Mouse (Mus musculus): ENCODE measurements at regions not wholly inside any gene's neighbourhood (a gene's known extent, or its start where the extent isn't known, plus 50 kb on each side); places are given as distances from the start of the nearest gene placed in this dataset.
A peak's percentile ranks its signal among the peaks of the same experiment; 100 is the strongest.

DNA sequence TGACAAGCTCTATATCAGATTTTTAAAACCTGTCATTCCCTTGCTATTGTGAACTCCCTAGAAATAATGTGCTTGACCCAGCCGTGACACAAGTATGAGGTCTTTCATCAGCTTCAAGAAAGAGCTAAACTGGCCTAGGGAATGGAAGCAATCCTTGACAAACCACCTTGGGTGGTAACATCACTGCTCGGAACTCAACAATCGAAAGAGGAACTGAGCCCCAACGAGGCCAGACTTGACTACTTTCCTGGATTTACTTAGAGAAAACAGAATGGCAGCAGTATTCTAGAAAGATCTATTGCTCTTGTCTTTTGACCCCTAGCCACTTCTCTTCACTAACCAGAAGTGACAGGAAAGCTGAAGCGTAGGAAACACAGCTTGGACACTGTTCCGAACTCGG, 191.2 kb upstream of the Klf3 start:
- Histone ChIP-seq H3K27me3 (replicated peaks; ENCODE audit: control insufficient read depth, insufficient read depth, low read length) (no peaks in the 10 kb centered on the region), H3K9ac (ENCODE audit: low read depth, low read length) (no peak overlapping the region), H3K4me1 (replicated peaks; ENCODE audit: control insufficient read depth, insufficient read depth, low read length) (0 out of 2 replicates have a peak, but pooled peaks cover 8% of the 10 kb centered on the region), H3K4me2 (replicated peaks; ENCODE audit: low read depth) (no peak overlapping the region), H3K4me3 (ENCODE audit: low read depth, low read length) (no peak overlapping the region), H3K9me3 (ENCODE audit: control insufficient read depth) (no peaks in the 10 kb centered on the region), H3K27ac (ENCODE audit: low read depth, low read length) (no peak overlapping the region), H3K36me3 (ENCODE audit: control insufficient read depth, insufficient read depth) (no peaks in the 10 kb centered on the region)
- 91% methylated on average over 7 of the region's 7 CpGs for WGBS
- no peak for TF ChIP-seq CTCF (IDR thresholded peaks at IDR 0.05; ENCODE audit: low read depth)
- ATAC-seq = no peak

DNA sequence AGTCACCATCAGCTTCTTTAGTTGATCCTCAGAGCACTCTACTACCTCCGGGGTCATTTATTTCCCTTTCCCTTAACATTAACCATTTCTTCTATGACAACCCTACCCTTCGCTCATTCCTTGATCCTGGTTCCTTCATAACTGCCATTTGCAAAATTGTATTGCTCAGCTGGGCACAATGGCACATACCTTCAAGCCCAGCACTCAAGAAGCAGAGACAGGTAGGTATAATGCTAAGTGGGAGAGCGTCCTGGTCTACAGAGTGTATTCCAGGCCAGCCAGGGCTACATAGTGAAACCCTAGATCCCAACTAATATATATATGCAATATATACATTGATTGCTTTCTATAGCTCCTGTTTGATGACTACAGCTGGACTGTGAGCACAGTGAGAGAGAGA, 189.5 kb upstream of the Klf3 start:
- Histone ChIP-seq H3K4me1 (replicated peaks; ENCODE audit: control insufficient read depth, insufficient read depth, low read length) (0 out of 2 replicates have a peak, but pooled peaks cover 8% of the 10 kb centered on the region), H3K9me3 (ENCODE audit: control insufficient read depth) (no peaks in the 10 kb centered on the region), H3K4me3 (ENCODE audit: low read depth, low read length) (no peak overlapping the region), H3K4me2 (replicated peaks; ENCODE audit: low read depth) (no peak overlapping the region), H3K36me3 (ENCODE audit: control insufficient read depth, insufficient read depth) (no peaks in the 10 kb centered on the region), H3K27me3 (replicated peaks; ENCODE audit: control insufficient read depth, insufficient read depth, low read length) (no peaks in the 10 kb centered on the region), H3K27ac (ENCODE audit: low read depth, low read length) (no peak overlapping the region), H3K9ac (ENCODE audit: low read depth, low read length) (no peak overlapping the region)
- ATAC-seq = no peak
- WGBS = 95% methylated on average over 3 of the region's 3 CpGs
- TF ChIP-seq CTCF (IDR thresholded peaks at IDR 0.05; ENCODE audit: low read depth) = no peak

DNA sequence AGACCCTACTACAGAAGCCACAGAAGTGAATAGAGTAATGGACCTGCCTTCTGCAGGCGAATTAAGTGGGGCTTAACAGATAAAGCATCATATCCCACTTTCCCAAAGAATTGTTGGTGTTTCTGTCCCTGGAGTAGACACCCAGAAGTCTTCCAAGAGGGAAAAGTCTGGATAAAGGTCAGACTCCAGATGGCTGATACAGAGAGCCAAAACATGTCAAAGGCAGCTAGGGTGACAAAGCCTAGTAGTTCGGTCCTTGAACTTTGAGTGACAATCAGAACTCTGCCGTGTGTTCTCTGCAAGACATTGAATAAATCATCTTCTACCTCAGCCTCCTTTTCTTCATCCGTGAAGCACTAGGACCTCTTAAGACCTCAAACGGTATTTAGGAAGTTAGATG, 185.1 kb upstream of the Klf3 start:
- no peak overlapping the region for H3K4me2 ChIP-seq (replicated peaks; ENCODE audit: low read depth)
- no peak overlapping the region for H3K4me3 ChIP-seq (ENCODE audit: low read depth, low read length)
- no peak for ATAC-seq
- 61% methylated on average over 5 of the region's 5 CpGs for WGBS
- H3K27me3 ChIP-seq (replicated peaks; ENCODE audit: control insufficient read depth, insufficient read depth, low read length) = no peaks in the 10 kb centered on the region
- TF ChIP-seq CTCF (IDR thresholded peaks at IDR 0.05; ENCODE audit: low read depth) = no peak
- H3K4me1 ChIP-seq (replicated peaks; ENCODE audit: control insufficient read depth, insufficient read depth, low read length) = no peaks in the 10 kb centered on the region
- H3K9ac ChIP-seq (ENCODE audit: low read depth, low read length) = no peak overlapping the region
- H3K9me3 ChIP-seq (ENCODE audit: control insufficient read depth) = no peaks in the 10 kb centered on the region
- H3K27ac ChIP-seq (ENCODE audit: low read depth, low read length) = no peak overlapping the region
- H3K36me3 ChIP-seq (ENCODE audit: control insufficient read depth, insufficient read depth) = no peaks in the 10 kb centered on the region

DNA sequence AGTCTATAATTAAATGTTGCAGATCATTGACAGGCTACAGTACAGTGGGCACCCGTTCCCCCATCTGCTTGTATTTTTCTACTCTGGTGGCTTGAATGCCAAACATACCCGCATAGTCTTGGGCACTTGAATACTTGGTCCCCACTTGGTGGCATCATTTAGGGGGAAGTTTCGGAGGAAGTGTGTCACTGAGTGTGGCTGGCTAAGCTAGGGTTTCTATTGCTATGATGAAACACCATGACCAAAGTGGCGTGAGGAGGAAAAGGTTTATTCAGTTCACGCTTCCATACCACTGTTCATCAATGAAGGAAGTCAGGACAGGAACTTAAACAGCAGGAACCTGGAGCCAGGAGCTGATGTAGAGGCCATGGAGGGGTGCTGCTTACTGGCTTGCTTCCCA, 183.4 kb upstream of the Klf3 start:
- H3K36me3 ChIP-seq (ENCODE audit: control insufficient read depth, insufficient read depth) = no peaks in the 10 kb centered on the region
- TF ChIP-seq CTCF (IDR thresholded peaks at IDR 0.05; ENCODE audit: low read depth) = no peak
- no peak overlapping the region for H3K9ac ChIP-seq (ENCODE audit: low read depth, low read length)
- no peaks in the 10 kb centered on the region for H3K4me1 ChIP-seq (replicated peaks; ENCODE audit: control insufficient read depth, insufficient read depth, low read length)
- WGBS = 92% methylated on average over 5 of the region's 5 CpGs
- no peak overlapping the region for H3K4me3 ChIP-seq (ENCODE audit: low read depth, low read length)
- ATAC-seq = no peak
- no peaks in the 10 kb centered on the region for H3K27me3 ChIP-seq (replicated peaks; ENCODE audit: control insufficient read depth, insufficient read depth, low read length)
- no peak overlapping the region for H3K27ac ChIP-seq (ENCODE audit: low read depth, low read length)
- H3K9me3 ChIP-seq (ENCODE audit: control insufficient read depth) = no peaks in the 10 kb centered on the region
- no peak overlapping the region for H3K4me2 ChIP-seq (replicated peaks; ENCODE audit: low read depth)

DNA sequence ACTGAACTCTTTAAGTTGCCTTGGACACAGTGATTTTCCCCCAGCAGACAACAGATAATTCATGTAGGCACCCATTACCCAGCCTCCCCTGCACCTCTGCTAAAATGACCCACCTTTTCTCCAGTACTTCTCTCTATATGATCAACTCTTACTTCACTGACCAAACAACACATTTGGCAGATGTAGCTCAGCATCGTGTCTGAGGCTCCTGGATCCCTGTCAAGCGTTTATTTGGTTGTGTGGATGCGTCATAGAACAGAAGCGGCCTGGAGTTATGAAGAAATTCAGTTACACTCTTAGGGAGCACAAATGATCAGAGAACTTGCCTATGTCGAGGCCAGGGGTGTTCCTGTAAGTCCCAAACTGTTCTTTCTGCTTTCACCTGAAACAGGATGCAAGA, 182.5 kb upstream of the Klf3 start:
- H3K9ac ChIP-seq (ENCODE audit: low read depth, low read length) = no peak overlapping the region
- H3K36me3 ChIP-seq (ENCODE audit: control insufficient read depth, insufficient read depth) = no peaks in the 10 kb centered on the region
- TF ChIP-seq CTCF (IDR thresholded peaks at IDR 0.05; ENCODE audit: low read depth) = no peak
- no peak overlapping the region for H3K27ac ChIP-seq (ENCODE audit: low read depth, low read length)
- no peak overlapping the region for H3K4me2 ChIP-seq (replicated peaks; ENCODE audit: low read depth)
- no peaks in the 10 kb centered on the region for H3K9me3 ChIP-seq (ENCODE audit: control insufficient read depth)
- no peaks in the 10 kb centered on the region for H3K4me1 ChIP-seq (replicated peaks; ENCODE audit: control insufficient read depth, insufficient read depth, low read length)
- WGBS = 83% methylated on average over 5 of the region's 5 CpGs
- no peak overlapping the region for H3K4me3 ChIP-seq (ENCODE audit: low read depth, low read length)
- ATAC-seq = no peak
- H3K27me3 ChIP-seq (replicated peaks; ENCODE audit: control insufficient read depth, insufficient read depth, low read length) = no peaks in the 10 kb centered on the region

DNA sequence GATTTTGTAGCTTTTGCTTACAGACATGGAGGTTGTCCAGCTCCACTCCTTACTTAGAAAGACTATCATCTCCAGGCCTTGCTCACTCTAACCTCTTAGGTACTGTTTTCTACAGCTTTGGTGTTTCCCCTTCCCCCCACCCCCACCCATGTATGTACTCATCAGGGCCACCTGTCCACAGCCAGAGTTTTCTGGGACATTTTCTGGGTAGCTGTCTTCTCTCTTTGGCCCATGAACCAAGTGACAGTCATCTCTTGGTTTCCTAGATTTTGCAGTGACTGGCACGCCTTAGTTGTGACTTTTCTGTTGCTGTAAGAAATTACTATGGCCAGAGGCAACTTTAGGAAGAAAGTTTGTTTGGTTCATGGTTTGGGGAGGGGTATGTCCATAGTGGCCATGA, 181.8 kb upstream of the Klf3 start:
- H3K4me3 ChIP-seq (ENCODE audit: low read depth, low read length) = no peak overlapping the region
- no peak overlapping the region for H3K4me2 ChIP-seq (replicated peaks; ENCODE audit: low read depth)
- H3K9ac ChIP-seq (ENCODE audit: low read depth, low read length) = no peak overlapping the region
- TF ChIP-seq CTCF (IDR thresholded peaks at IDR 0.05; ENCODE audit: low read depth) = no peak
- 97% methylated on average over 1 of the region's 1 CpGs for WGBS
- no peaks in the 10 kb centered on the region for H3K36me3 ChIP-seq (ENCODE audit: control insufficient read depth, insufficient read depth)
- no peaks in the 10 kb centered on the region for H3K4me1 ChIP-seq (replicated peaks; ENCODE audit: control insufficient read depth, insufficient read depth, low read length)
- no peaks in the 10 kb centered on the region for H3K9me3 ChIP-seq (ENCODE audit: control insufficient read depth)
- no peak overlapping the region for H3K27ac ChIP-seq (ENCODE audit: low read depth, low read length)
- ATAC-seq = no peak
- no peaks in the 10 kb centered on the region for H3K27me3 ChIP-seq (replicated peaks; ENCODE audit: control insufficient read depth, insufficient read depth, low read length)

DNA sequence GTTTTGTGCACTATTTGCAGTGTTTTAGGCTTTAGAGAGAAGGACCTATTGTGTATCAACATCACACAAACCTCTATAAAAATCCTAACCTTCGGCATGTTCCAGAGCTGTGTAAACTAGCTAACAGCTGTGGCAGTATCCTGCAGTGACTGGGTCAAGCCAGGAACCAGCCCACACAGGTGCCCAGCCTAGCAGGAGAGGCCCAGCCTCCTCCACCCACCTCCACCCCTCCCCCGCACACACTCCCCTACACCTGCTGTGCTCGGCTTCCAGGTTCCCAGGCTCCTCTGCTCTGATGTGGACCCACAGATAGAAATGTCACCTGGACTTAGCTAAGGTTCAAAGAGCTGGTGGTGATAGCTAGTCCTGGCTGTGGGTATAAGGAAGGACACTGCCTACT, 179.5 kb upstream of the Klf3 start:
- H3K4me3 ChIP-seq (ENCODE audit: low read depth, low read length) = no peak overlapping the region
- no peak overlapping the region for H3K9ac ChIP-seq (ENCODE audit: low read depth, low read length)
- H3K27ac ChIP-seq (ENCODE audit: low read depth, low read length) = peak overlapping the region; percentile 80
- no peaks in the 10 kb centered on the region for H3K27me3 ChIP-seq (replicated peaks; ENCODE audit: control insufficient read depth, insufficient read depth, low read length)
- no peak; the same call in 1 of the 2 replicates for TF ChIP-seq CTCF (IDR thresholded peaks at IDR 0.05; ENCODE audit: low read depth)
- H3K9me3 ChIP-seq (ENCODE audit: control insufficient read depth) = no peaks in the 10 kb centered on the region
- H3K36me3 ChIP-seq (ENCODE audit: control insufficient read depth, insufficient read depth) = no peaks in the 10 kb centered on the region
- whole genome bisulfite sequencing = 37% methylated on average over 3 of the region's 3 CpGs
- peak; percentile 78 for ATAC-seq
- H3K4me1 ChIP-seq (replicated peaks; ENCODE audit: control insufficient read depth, insufficient read depth, low read length) = no peaks in the 10 kb centered on the region
- 0 out of 2 replicates have a peak overlapping the region, but pooled peaks have one; percentile 21 for H3K4me2 ChIP-seq (replicated peaks; ENCODE audit: low read depth)

Data from intestine, postnatal 0 days (tissue).